Mouse (Mus musculus) embryonic facial prominence, embryonic 11.5 days (tissue): ENCODE data around the gene Rab28. TPM values are rescaled to one million over a fixed set of nuclear protein-coding genes. Genes with fewer than 3 reads are reported as not detected.

Experiments used
- ATAC-seq: fragments of 200-750 bp; cut with Nextera tagmentation; replicated peaks from 2 replicates; pipeline ENCODE4 v1.8.0; 2017; ENCODE audit warnings: low read depth; ENCODE audit not compliant: insufficient number of reproducible peaks, low FRiP score, low TSS enrichment
- DNase-seq: peaks from one replicate; pipeline ENCODE4 v3.0.0-alpha.2; 2015; ENCODE audit warnings: low spot score
- H3K27ac ChIP-seq: fragments of 300-500 bp; sonication (generic); replicated peaks from 2 replicates; pipeline ENCODE4 v1.5.1; 2014; ENCODE audit warnings: mild to moderate bottlenecking, low read depth, low read length, control low read depth
- H3K27me3 ChIP-seq: fragments of 300-500 bp; sonication (generic); 2 replicates; pipeline ENCODE4 v1.6.1; 2014; ENCODE audit warnings: mild to moderate bottlenecking, low read length, moderate library complexity, mixed read lengths; ENCODE audit not compliant: control insufficient read depth, insufficient read depth
- H3K36me3 ChIP-seq: fragments of 300-500 bp; sonication (generic); replicated peaks from 2 replicates; pipeline ENCODE4 v1.6.1; 2014; ENCODE audit warnings: low read depth, mild to moderate bottlenecking, low read length, moderate library complexity, mixed read lengths; ENCODE audit not compliant: control insufficient read depth, insufficient read depth
- H3K4me1 ChIP-seq: fragments of 300-500 bp; sonication (generic); 2 replicates; pipeline ENCODE4 v1.6.1; 2014; ENCODE audit warnings: low read length, mixed read lengths; ENCODE audit not compliant: control insufficient read depth, insufficient read depth
- H3K4me2 ChIP-seq: fragments of 300-500 bp; sonication (generic); 2 replicates; pipeline ENCODE4 v1.6.1; 2014; ENCODE audit warnings: low read depth, mild to moderate bottlenecking, control low read depth, low read length, moderate library complexity
- H3K4me3 ChIP-seq: fragments of 300-500 bp; sonication (generic); 2 replicates; pipeline ENCODE4 v1.5.1; 2014; ENCODE audit warnings: low read depth, low read length, control low read depth
- H3K9ac ChIP-seq: fragments of 300-500 bp; sonication (generic); replicated peaks from 2 replicates; pipeline ENCODE4 v1.6.1; 2014; ENCODE audit warnings: mild to moderate bottlenecking, control low read depth, low read length
- H3K9me3 ChIP-seq: fragments of 300-500 bp; sonication (generic); replicated peaks from 2 replicates; pipeline ENCODE4 v1.6.1; 2016; ENCODE audit warnings: mild to moderate bottlenecking, low read length, inconsistent platforms, mixed read lengths; ENCODE audit not compliant: control insufficient read depth
- WGBS: fragments of 180-500 bp; shearing (Covaris S2); extraction: QIAGEN DNeasy Blood & Tissue Kit; methylation state at CpG from one replicate; pipeline ENCODE4 v1.1.7; 2014; 5-methylcytosine and 5-hydroxymethylcytosine counted together
- polyA plus RNA-seq: library from polyadenylated mRNA; unstranded; fragments of >200 nt; fragmentation: Nextera tagmentation; extraction: Ambion mirVana; gene quantifications from 2 replicates; pipeline ENCODE4 v1.2.1, GENCODE M21; 2014

Rab28 gene
- polyA plus RNA-seq, 1 experiment from 2014 or later: 99.4 TPM

- no peak for ATAC-seq
- 86% methylated on average over 3 of the region's 3 CpGs for WGBS
- H3K36me3 ChIP-seq: no peaks in the 10 kb centered on the region
Measured at GRCm38 (mm10) chr5:41621748-41622147, 86.2 kb downstream of the Rab28 start.

GRCm38 (mm10) chr5:41618966-41619365, 89.0 kb downstream of the Rab28 start:
- H3K9me3 ChIP-seq: no peaks in the 10 kb centered on the region
- DNase-seq (no peak), ATAC-seq (no peak)
- H3K27ac ChIP-seq: no peak overlapping the region
- no peaks in the 10 kb centered on the region for H3K4me1 ChIP-seq
- H3K4me2 ChIP-seq: no peak overlapping the region
- no peak overlapping the region for H3K4me3 ChIP-seq
- no peaks in the 10 kb centered on the region for H3K36me3 ChIP-seq
- no peaks in the 10 kb centered on the region for H3K27me3 ChIP-seq
- no peak overlapping the region for H3K9ac ChIP-seq
- 75% methylated on average over 1 of the region's 1 CpGs for WGBS

More at GRCm38 (mm10) chr5:41621748-41622147, 86.2 kb downstream of the Rab28 start:
- no peaks in the 10 kb centered on the region for H3K4me1 ChIP-seq
- DNase-seq: no peak
- no peaks in the 10 kb centered on the region for H3K27me3 ChIP-seq
- no peak overlapping the region for H3K27ac ChIP-seq
- no peak overlapping the region for H3K9ac ChIP-seq
- no peak overlapping the region for H3K4me2 ChIP-seq
- H3K4me3 ChIP-seq: no peak overlapping the region
- no peaks in the 10 kb centered on the region for H3K9me3 ChIP-seq

GRCm38 (mm10) chr5:41610447-41611030, 97.4 kb downstream of the Rab28 start:
- H3K4me1 ChIP-seq: no peaks in the 10 kb centered on the region
- 57% methylated on average over 5 of the region's 5 CpGs for WGBS
- H3K36me3 ChIP-seq: no peaks in the 10 kb centered on the region
- DNase-seq (no peak), ATAC-seq (no peak)
- H3K4me3 ChIP-seq: no peak overlapping the region
- H3K27me3 ChIP-seq: no peaks in the 10 kb centered on the region
- no peak overlapping the region for H3K27ac ChIP-seq
- H3K9me3 ChIP-seq: no peaks in the 10 kb centered on the region
- H3K4me2 ChIP-seq: no peak overlapping the region
- no peak overlapping the region for H3K9ac ChIP-seq

DNA sequence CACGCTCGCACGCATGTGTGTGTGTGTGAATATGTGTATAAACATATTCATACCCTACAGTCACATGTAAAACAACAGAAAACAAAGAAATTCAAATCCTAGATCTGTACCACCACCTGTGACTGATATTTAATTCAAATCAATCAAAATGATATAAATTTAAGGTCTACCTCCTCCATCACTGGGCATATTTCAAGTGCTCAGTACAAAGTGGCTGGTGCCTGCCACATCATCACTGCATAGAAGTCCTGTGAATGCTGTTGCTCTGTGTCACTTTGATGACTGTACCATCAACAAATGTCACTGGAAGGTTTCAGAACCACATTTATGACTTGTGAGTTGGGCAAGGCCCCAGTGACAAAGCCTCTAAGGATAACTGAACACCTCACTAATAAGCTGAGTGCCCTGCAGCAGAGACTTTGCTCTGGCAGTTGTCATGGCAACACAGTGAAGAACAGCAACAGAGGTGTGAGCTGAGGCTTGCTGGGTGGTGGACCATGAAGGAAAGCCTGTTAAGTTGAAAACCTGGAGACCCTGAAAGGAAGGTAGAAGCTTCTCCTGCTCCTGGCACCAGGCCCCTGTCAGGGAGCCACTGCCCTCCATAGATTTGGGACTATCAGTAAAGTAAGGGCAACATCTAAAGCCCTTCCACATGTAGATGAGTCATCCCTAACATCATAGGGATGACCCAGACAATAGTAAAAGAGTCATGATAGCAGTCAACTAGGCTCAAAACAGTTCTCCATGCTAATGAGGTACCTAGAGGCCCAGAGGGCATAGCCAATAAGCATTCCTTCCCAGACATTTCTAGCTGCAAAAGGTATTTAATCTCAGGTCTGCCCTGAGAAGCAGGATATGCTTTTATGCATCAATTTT, 111.5 kb downstream of the Rab28 start:
- no peak overlapping the region for H3K4me3 ChIP-seq
- ATAC-seq: no peak
- no peak overlapping the region for H3K27ac ChIP-seq
- DNase-seq: no peak
- WGBS: 100% methylated on average over 3 of the region's 3 CpGs
- no peaks in the 10 kb centered on the region for H3K27me3 ChIP-seq
- H3K9me3 ChIP-seq: no peaks in the 10 kb centered on the region
- H3K9ac ChIP-seq: no peak overlapping the region
- no peak overlapping the region for H3K4me2 ChIP-seq
- no peaks in the 10 kb centered on the region for H3K4me1 ChIP-seq
- H3K36me3 ChIP-seq: no peaks in the 10 kb centered on the region

DNA sequence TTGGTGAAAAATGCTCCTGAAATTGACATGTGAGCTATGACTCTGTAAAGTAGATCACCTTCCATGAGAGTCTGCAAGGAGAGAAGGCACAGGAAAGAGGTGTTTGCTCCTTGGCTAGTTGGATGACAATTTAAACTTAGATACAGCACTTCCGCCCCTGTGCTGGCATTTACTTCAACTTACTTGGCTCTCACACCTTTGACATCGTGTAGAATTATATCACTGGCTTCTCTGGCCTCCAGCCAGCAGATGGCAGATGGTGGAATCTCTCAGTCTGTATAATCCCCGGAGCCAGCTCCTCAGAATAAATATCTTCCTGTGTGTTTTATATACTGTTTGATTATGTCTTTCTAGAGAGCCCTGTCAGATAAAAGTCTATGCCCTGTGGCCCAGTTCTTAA, 112.8 kb downstream of the Rab28 start:
- DNase-seq: no peak
- WGBS: 79% methylated on average over 3 of the region's 3 CpGs
- H3K4me2 ChIP-seq: no peak overlapping the region
- no peaks in the 10 kb centered on the region for H3K4me1 ChIP-seq
- no peak overlapping the region for H3K9ac ChIP-seq
- no peak overlapping the region for H3K4me3 ChIP-seq
- no peaks in the 10 kb centered on the region for H3K27me3 ChIP-seq
- H3K27ac ChIP-seq: no peak overlapping the region
- no peaks in the 10 kb centered on the region for H3K9me3 ChIP-seq
- no peaks in the 10 kb centered on the region for H3K36me3 ChIP-seq
- no peak for ATAC-seq

DNA sequence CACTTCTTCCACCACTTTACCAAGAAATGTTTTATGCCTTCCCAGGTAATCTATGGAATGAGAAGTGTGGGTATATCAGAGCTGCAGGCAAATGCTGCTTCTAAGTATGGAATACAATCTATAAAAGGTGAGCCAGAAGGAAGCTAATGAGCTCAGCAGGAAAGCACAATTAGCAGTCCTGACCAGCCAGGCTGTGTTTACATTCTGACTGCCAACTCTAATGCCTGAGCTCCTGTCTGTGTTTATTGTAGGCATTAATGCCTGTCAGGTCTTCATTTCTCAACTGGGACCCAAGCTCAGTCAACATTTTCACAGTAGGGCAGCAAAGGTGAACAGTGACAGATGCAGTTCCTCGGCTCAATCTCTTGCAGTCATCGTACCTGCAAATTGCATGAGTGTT, 129.9 kb downstream of the Rab28 start:
- no peaks in the 10 kb centered on the region for H3K36me3 ChIP-seq
- DNase-seq (no peak), ATAC-seq (no peak)
- H3K27ac ChIP-seq: no peak overlapping the region
- H3K4me2 ChIP-seq: no peak overlapping the region
- H3K9me3 ChIP-seq: no peaks in the 10 kb centered on the region
- no peaks in the 10 kb centered on the region for H3K27me3 ChIP-seq
- H3K9ac ChIP-seq: no peak overlapping the region
- WGBS: 70% methylated on average over 2 of the region's 2 CpGs
- H3K4me3 ChIP-seq: no peak overlapping the region
- no peaks in the 10 kb centered on the region for H3K4me1 ChIP-seq

Other genes starting within 250 kb of the Rab28 start
- gene Nkx3-2, start 56.3 kb upstream of the Rab28 start, polyA plus RNA-seq: 1.8 and 2.2 TPM in 2 replicates
- gene Bod1l, start 136.2 kb upstream of the Rab28 start, polyA plus RNA-seq: 23.0 and 25.2 TPM in 2 replicates